Mouse (Mus musculus): Measurements from ENCODE around the gene Cntn1.

GRCm38 (mm10) chr15:92057553-92057952 lies 6.6 kb downstream of the Cntn1 start:
- no peak for TF ChIP-seq CTCF (IDR thresholded peaks at IDR 0.05; ENCODE audit: extremely low read depth, insufficient read depth, insufficient read length, insufficient replicate concordance)
- no peak for TF ChIP-seq POLR2A (IDR thresholded peaks at IDR 0.05; ENCODE audit: low read depth, low read length)

Measured in spleen, adult 2 months (tissue).